Comparison of ENCODE assay signal across 8 mouse cellular contexts in genomic region chr8:34689049-34689824, GRCm38 (mm10).
A peak's percentile ranks its signal among the peaks of the same experiment; 100 is the strongest.
DNase-seq lines count a peak whose midpoint lies in the region; ATAC-seq and TF ChIP-seq lines count a peak whose summit lies in the region.

No protein-coding gene starts in this region.

- DNase-seq in heart, adult 11 months: no peak
- DNase-seq in right cerebral cortex, postnatal 36 days (ENCODE audit: low spot score in 2 of 2): no peak
- no peak for DNase-seq in cerebellum, adult 11-12 months

- H3K27ac ChIP-seq in heart, embryonic 11.5 days (ENCODE audit: low read depth, low read length): no peak overlapping the region
- no peak overlapping the region for H3K27ac ChIP-seq in hindbrain, embryonic 12.5 days

- H3K9ac ChIP-seq in heart, embryonic 11.5 days (ENCODE audit: low read depth, low read length): no peak overlapping the region
- H3K9ac ChIP-seq in hindbrain, embryonic 12.5 days: no peak overlapping the region

- H3K9me3 ChIP-seq in heart, embryonic 11.5 days (replicated peaks; ENCODE audit: control insufficient read depth, low read length): no peaks in the 10 kb centered on the region
- peaks cover 3% of the 10 kb centered on the region; the same call in 1 of the 2 replicates for H3K9me3 ChIP-seq in E14TG2a.4 (ENCODE audit: low read length)
- H3K9me3 ChIP-seq in hindbrain, embryonic 12.5 days (replicated peaks): no peaks in the 10 kb centered on the region

- peaks cover 5% of the 10 kb centered on the region; the same call in 1 of the 2 replicates for H3K27me3 ChIP-seq in heart, embryonic 11.5 days (ENCODE audit: control insufficient read depth, insufficient read depth, low read length)
- H3K27me3 ChIP-seq in E14TG2a.4 (ENCODE audit: insufficient read depth, low read length): peaks cover 75% of the 10 kb centered on the region
- 0 out of 2 replicates have a peak, but pooled peaks cover 4% of the 10 kb centered on the region for H3K27me3 ChIP-seq in hindbrain, embryonic 12.5 days

- H3K4me3 ChIP-seq in heart, embryonic 11.5 days (ENCODE audit: low read depth, low read length): peak overlapping the region; percentile 34
- peak overlapping the region; percentile 20; the same call in 1 of the 2 replicates for H3K4me3 ChIP-seq in E14TG2a.4 (replicated peaks; ENCODE audit: low read length)
- peak overlapping the region; percentile 7 for H3K4me3 ChIP-seq in hindbrain, embryonic 12.5 days

- 16% methylated on average over 33 of the region's 33 CpGs for WGBS in heart, embryonic 11.5 days (ENCODE audit: insufficient replicate concordance)
- WGBS in hindbrain, embryonic 12.5 days: 12% methylated on average over 32 of the region's 33 CpGs

- no peaks in the 10 kb centered on the region for H3K4me1 ChIP-seq in heart, embryonic 11.5 days (ENCODE audit: control insufficient read depth, insufficient read depth, low read length)
- H3K4me1 ChIP-seq in E14TG2a.4 (replicated peaks; ENCODE audit: low read depth, low read length): peaks cover 65% of the 10 kb centered on the region
- peaks cover 19% of the 10 kb centered on the region for H3K4me1 ChIP-seq in hindbrain, embryonic 12.5 days

- no peaks in the 10 kb centered on the region for H3K36me3 ChIP-seq in heart, embryonic 11.5 days (ENCODE audit: control insufficient read depth, insufficient read depth, low read length)
- H3K36me3 ChIP-seq in E14TG2a.4 (ENCODE audit: insufficient read depth, low read length): no peaks in the 10 kb centered on the region
- H3K36me3 ChIP-seq in hindbrain, embryonic 12.5 days: no peaks in the 10 kb centered on the region

- no peak for TF ChIP-seq CTCF in E14TG2a.4 (conservative IDR thresholded peaks at IDR 0.05; ENCODE audit: low read length)

- ATAC-seq in heart, embryonic 11.5 days (replicated peaks; ENCODE audit: insufficient number of reproducible peaks, low FRiP score, low TSS enrichment): no peak
- peak; percentile 32; the same call in 1 of the 2 replicates for ATAC-seq in hindbrain, embryonic 12.5 days (ENCODE audit: low FRiP score)
- ATAC-seq in megakaryocyte, adult 5-6 weeks (ENCODE audit: poor library complexity, severe bottlenecking): peak; percentile 60
- no peak for ATAC-seq in erythroid progenitor cell, adult 5-6 weeks (replicated peaks; ENCODE audit: low FRiP score, poor library complexity, severe bottlenecking)

- H3K4me2 ChIP-seq in heart, embryonic 11.5 days: peak overlapping the region; percentile 64
- H3K4me2 ChIP-seq in hindbrain, embryonic 12.5 days (replicated peaks): peak overlapping the region; percentile 35

Comparison
In these comparisons a context has a peak if more than half of its experiments do, and no peak if none do; other contexts are left out.
1. ATAC-seq: peak in hindbrain, embryonic 12.5 days (single experiment) and megakaryocyte, adult 5-6 weeks (single experiment); none in heart, embryonic 11.5 days (single experiment) and erythroid progenitor cell, adult 5-6 weeks (single experiment).
2. Peak in every context shown above with its lines, with median percentiles within 50 percentile points of each other: H3K4me3 ChIP-seq.